Mouse (Mus musculus): ENCODE results near the gene Grin2a. TPM values are rescaled to one million over a fixed set of nuclear protein-coding genes. Genes with fewer than 3 reads are reported as not detected.

The Grin2a gene
- polyA plus RNA-seq, 1 experiment from 2014 or later = 0.35 TPM

DNA sequence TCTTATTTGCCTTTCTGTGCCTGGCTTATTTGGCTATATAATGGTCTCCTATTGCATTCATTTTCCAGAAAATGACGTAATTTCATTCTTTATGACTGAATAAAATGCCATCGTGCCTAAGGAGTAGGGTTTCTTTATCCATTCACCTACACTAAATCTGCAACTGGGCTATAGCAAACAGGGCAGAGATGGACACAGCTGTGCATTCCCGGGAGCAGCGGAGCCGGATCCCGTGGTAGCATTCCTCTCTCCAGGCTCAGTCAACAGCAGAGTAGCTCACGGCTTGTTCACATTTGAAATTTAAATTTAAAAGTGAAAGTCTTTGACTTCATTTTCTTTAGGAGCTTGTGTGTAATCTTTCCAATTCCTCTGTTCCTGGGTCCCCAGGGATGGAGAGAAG is 316.6 kb downstream of the Grin2a start:
- Histone ChIP-seq H3K9ac (ENCODE audit: low read length) (no peak overlapping the region), H3K4me1 (ENCODE audit: control insufficient read depth in 2 of 2, insufficient read depth in 2 of 2, low read length in 2 of 2) (no peaks in the 10 kb centered on the region), H3K36me3 (ENCODE audit: control insufficient read depth, insufficient read depth, low read length) (no peaks in the 10 kb centered on the region), H3K4me2 (ENCODE audit: low read length) (no peak overlapping the region), H3K27me3 (ENCODE audit: control insufficient read depth, insufficient read depth, low read length) (no peaks in the 10 kb centered on the region), H3K9me3 (ENCODE audit: control insufficient read depth, low read length) (no peaks in the 10 kb centered on the region), H3K4me3 (ENCODE audit: control insufficient read depth in 1 of 2, insufficient read depth in 1 of 2, low read depth in 1 of 2, low read length in 2 of 2) (no peak overlapping the region), H3K27ac (replicated peaks in 1 of 2; ENCODE audit: control insufficient read depth in 1 of 2, insufficient read depth in 1 of 2, low read depth in 2 of 2, low read length in 2 of 2) (no peak overlapping the region)
- no peak for ATAC-seq (ENCODE audit: insufficient number of reproducible peaks, insufficient read depth, low FRiP score, low read depth)
- WGBS = 74% methylated on average over 7 of the region's 7 CpGs

DNA sequence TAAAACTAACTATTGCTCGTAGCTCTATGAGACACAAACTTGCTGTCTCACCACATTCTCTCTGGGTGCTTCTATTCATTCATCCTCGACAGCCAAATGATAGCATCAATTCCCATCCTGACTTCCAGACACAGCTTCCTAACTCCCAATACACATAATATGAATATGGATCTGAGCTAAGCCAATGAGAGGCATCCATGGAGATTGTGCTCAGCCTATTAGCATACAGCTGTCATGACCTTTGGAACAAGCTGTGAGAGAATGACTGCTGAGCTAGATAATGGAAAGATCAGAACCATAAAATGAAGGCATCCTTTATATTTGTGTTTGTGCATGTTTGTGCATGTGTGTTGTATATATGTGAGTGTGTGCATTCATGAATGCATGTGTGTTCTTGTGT is 323.0 kb downstream of the Grin2a start:
- Histone ChIP-seq H3K27ac (replicated peaks in 1 of 2; ENCODE audit: control insufficient read depth in 1 of 2, insufficient read depth in 1 of 2, low read depth in 2 of 2, low read length in 2 of 2) (no peak overlapping the region), H3K9me3 (ENCODE audit: control insufficient read depth, low read length) (no peaks in the 10 kb centered on the region), H3K27me3 (ENCODE audit: control insufficient read depth, insufficient read depth, low read length) (no peaks in the 10 kb centered on the region), H3K4me3 (ENCODE audit: control insufficient read depth in 1 of 2, insufficient read depth in 1 of 2, low read depth in 1 of 2, low read length in 2 of 2) (no peak overlapping the region), H3K36me3 (ENCODE audit: control insufficient read depth, insufficient read depth, low read length) (no peaks in the 10 kb centered on the region), H3K9ac (ENCODE audit: low read length) (no peak overlapping the region), H3K4me2 (ENCODE audit: low read length) (no peak overlapping the region), H3K4me1 (ENCODE audit: control insufficient read depth in 2 of 2, insufficient read depth in 2 of 2, low read length in 2 of 2) (peaks cover 5 to 14% of the 10 kb centered on the region in 2 experiments; a peak in 3 of 4 replicates)
- ATAC-seq (ENCODE audit: insufficient number of reproducible peaks, insufficient read depth, low FRiP score, low read depth) = no peak
- 59% methylated on average over 2 of the region's 2 CpGs for WGBS

DNA sequence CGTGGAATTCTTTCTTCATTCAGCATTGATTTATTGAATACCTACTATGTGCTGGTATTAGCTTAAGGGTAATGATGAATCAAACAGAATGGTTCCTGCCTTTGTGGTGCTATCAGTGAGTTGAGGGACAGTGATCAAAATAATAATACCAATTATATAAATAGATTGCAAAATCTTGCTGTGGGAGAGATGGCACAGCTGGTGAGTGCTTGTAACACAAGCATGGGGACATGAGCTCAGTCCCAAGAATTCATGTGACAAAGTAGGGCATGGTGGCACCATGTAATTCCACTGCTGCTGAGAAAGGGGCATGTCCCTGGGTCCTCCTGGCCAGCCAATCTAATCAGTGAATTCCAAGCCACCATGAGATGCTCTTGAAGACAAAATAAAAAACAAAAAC is 324.1 kb downstream of the Grin2a start:
- peak overlapping the region in 1 of 2 experiments; percentile 61; a peak in 2 of 4 replicates for H3K27ac ChIP-seq (replicated peaks in 1 of 2; ENCODE audit: control insufficient read depth in 1 of 2, insufficient read depth in 1 of 2, low read depth in 2 of 2, low read length in 2 of 2)
- H3K36me3 ChIP-seq (ENCODE audit: control insufficient read depth, insufficient read depth, low read length) = no peaks in the 10 kb centered on the region
- H3K9ac ChIP-seq (ENCODE audit: low read length) = no peak overlapping the region
- ATAC-seq (ENCODE audit: insufficient number of reproducible peaks, insufficient read depth, low FRiP score, low read depth) = no peak
- no peak overlapping the region for H3K4me2 ChIP-seq (ENCODE audit: low read length)
- H3K27me3 ChIP-seq (ENCODE audit: control insufficient read depth, insufficient read depth, low read length) = no peaks in the 10 kb centered on the region
- H3K4me1 ChIP-seq (ENCODE audit: control insufficient read depth in 2 of 2, insufficient read depth in 2 of 2, low read length in 2 of 2) = peaks cover 5 to 14% of the 10 kb centered on the region in 2 experiments; a peak in 3 of 4 replicates
- no peak overlapping the region for H3K4me3 ChIP-seq (ENCODE audit: control insufficient read depth in 1 of 2, insufficient read depth in 1 of 2, low read depth in 1 of 2, low read length in 2 of 2)
- WGBS = 43% methylated on average over 1 of the region's 1 CpGs
- H3K9me3 ChIP-seq (ENCODE audit: control insufficient read depth, low read length) = no peaks in the 10 kb centered on the region

DNA sequence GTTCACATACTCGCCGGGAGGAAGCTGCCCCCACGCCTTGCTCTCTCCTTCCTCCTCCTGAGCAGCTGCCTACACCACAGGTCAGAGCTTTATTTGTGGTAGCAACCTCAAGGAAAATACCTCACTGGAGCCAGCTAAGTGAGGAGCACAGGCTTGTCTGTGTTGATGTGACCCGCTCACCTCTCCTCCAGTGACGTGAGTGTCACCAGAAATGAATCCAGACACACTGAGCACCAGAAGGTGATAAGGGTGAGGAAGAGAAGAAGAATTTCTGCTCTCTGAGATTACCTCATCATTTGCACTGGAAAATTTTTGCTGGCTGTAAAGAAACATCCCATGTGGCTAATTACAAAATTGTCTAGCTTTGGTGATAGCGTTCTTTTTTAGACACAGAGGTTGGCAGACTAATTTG is 324.6 kb downstream of the Grin2a start:
- peaks cover 5 to 14% of the 10 kb centered on the region in 2 experiments; a peak in 3 of 4 replicates for H3K4me1 ChIP-seq (ENCODE audit: control insufficient read depth in 2 of 2, insufficient read depth in 2 of 2, low read length in 2 of 2)
- no peaks in the 10 kb centered on the region for H3K9me3 ChIP-seq (ENCODE audit: control insufficient read depth, low read length)
- H3K36me3 ChIP-seq (ENCODE audit: control insufficient read depth, insufficient read depth, low read length) = no peaks in the 10 kb centered on the region
- no peak overlapping the region for H3K4me2 ChIP-seq (ENCODE audit: low read length)
- peak overlapping the region in 1 of 2 experiments; percentile 61; a peak in 2 of 4 replicates for H3K27ac ChIP-seq (replicated peaks in 1 of 2; ENCODE audit: control insufficient read depth in 1 of 2, insufficient read depth in 1 of 2, low read depth in 2 of 2, low read length in 2 of 2)
- H3K9ac ChIP-seq (ENCODE audit: low read length) = no peak overlapping the region
- 21% methylated on average over 6 of the region's 6 CpGs for WGBS
- H3K4me3 ChIP-seq (ENCODE audit: control insufficient read depth in 1 of 2, insufficient read depth in 1 of 2, low read depth in 1 of 2, low read length in 2 of 2) = no peak overlapping the region
- no peaks in the 10 kb centered on the region for H3K27me3 ChIP-seq (ENCODE audit: control insufficient read depth, insufficient read depth, low read length)
- ATAC-seq (ENCODE audit: insufficient number of reproducible peaks, insufficient read depth, low FRiP score, low read depth) = peak; percentile 50; the same call in 1 of the 2 replicates

DNA sequence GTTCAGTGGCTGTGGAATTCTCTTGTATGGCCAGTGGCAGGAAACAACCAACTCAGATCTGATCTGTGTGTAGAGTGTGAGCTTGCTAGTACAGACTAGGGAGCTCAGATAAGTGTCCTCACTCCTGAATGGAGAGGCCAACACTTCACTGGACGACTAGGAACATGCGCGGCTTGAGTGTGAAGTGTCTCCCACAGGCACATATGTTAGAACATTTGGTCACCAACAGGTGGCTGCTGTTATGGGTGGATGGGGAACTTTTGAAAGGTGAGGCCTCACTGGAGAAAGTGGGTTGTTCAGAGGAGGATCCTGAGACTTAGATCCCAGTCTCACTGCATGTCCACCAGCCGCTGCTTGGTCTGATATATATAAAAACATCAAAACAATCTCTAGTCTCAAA is 329.5 kb downstream of the Grin2a start:
- WGBS = 79% methylated on average over 4 of the region's 4 CpGs
- no peak overlapping the region for H3K4me2 ChIP-seq (ENCODE audit: low read length)
- no peak overlapping the region for H3K4me3 ChIP-seq (ENCODE audit: control insufficient read depth in 1 of 2, insufficient read depth in 1 of 2, low read depth in 1 of 2, low read length in 2 of 2)
- no peaks in the 10 kb centered on the region for H3K36me3 ChIP-seq (ENCODE audit: control insufficient read depth, insufficient read depth, low read length)
- ATAC-seq (ENCODE audit: insufficient number of reproducible peaks, insufficient read depth, low FRiP score, low read depth) = no peak
- H3K27ac ChIP-seq (replicated peaks in 1 of 2; ENCODE audit: control insufficient read depth in 1 of 2, insufficient read depth in 1 of 2, low read depth in 2 of 2, low read length in 2 of 2) = no peak overlapping the region
- H3K4me1 ChIP-seq (ENCODE audit: control insufficient read depth in 2 of 2, insufficient read depth in 2 of 2, low read length in 2 of 2) = peaks cover 2 to 9% of the 10 kb centered on the region in 2 experiments; a peak in 2 of 4 replicates
- H3K9me3 ChIP-seq (ENCODE audit: control insufficient read depth, low read length) = no peaks in the 10 kb centered on the region
- no peaks in the 10 kb centered on the region for H3K27me3 ChIP-seq (ENCODE audit: control insufficient read depth, insufficient read depth, low read length)
- H3K9ac ChIP-seq (ENCODE audit: low read length) = no peak overlapping the region

DNA sequence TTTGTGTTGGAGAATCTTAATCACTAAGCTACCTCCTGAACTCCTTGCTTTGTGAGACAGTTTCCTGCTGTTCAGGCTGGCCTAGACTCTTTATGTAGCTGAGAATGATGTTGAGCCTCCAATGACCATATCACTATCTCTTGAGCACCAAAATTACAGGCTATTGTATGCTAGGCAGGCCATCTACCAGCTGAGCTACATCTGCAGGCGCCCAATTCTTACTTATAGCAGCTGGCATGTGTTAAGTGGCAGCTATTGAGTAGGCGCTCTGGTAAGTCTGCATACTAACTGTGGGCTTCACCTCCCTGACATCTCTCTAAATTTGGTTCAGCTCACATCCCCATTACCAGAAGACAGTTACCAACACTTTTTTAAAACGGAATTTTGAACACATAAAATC is 331.3 kb downstream of the Grin2a start:
- Histone ChIP-seq H3K4me3 (ENCODE audit: control insufficient read depth in 1 of 2, insufficient read depth in 1 of 2, low read depth in 1 of 2, low read length in 2 of 2) (no peak overlapping the region), H3K27me3 (ENCODE audit: control insufficient read depth, insufficient read depth, low read length) (no peaks in the 10 kb centered on the region), H3K4me2 (ENCODE audit: low read length) (no peak overlapping the region), H3K4me1 (ENCODE audit: control insufficient read depth in 2 of 2, insufficient read depth in 2 of 2, low read length in 2 of 2) (no peaks in the 10 kb centered on the region), H3K27ac (replicated peaks in 1 of 2; ENCODE audit: control insufficient read depth in 1 of 2, insufficient read depth in 1 of 2, low read depth in 2 of 2, low read length in 2 of 2) (no peak overlapping the region), H3K36me3 (ENCODE audit: control insufficient read depth, insufficient read depth, low read length) (no peaks in the 10 kb centered on the region), H3K9ac (ENCODE audit: low read length) (no peak overlapping the region), H3K9me3 (ENCODE audit: control insufficient read depth, low read length) (no peaks in the 10 kb centered on the region)
- WGBS = 60% methylated on average over 3 of the region's 3 CpGs
- ATAC-seq (ENCODE audit: insufficient number of reproducible peaks, insufficient read depth, low FRiP score, low read depth) = no peak

DNA sequence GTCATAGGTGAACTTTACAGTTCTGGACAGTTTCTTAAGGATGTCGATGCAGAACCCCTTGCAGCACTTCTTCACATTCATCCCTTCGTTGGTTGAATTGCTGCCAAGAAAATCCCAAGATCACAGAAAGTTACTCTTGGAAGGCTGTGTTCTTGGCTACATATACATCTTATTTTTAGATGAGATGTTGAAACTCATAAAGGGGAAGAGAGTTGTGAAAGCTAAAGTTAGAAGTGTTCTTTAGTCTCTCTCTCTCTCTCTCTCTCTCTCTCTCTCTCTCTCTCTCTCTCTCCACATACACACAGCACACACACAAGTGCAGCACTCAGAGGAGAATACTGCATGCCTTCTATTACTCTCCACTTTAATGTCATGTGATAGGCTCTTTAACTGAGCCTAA is 331.9 kb downstream of the Grin2a start:
- Histone ChIP-seq H3K4me1 (ENCODE audit: control insufficient read depth in 2 of 2, insufficient read depth in 2 of 2, low read length in 2 of 2) (no peaks in the 10 kb centered on the region), H3K9me3 (ENCODE audit: control insufficient read depth, low read length) (no peaks in the 10 kb centered on the region), H3K27ac (replicated peaks in 1 of 2; ENCODE audit: control insufficient read depth in 1 of 2, insufficient read depth in 1 of 2, low read depth in 2 of 2, low read length in 2 of 2) (no peak overlapping the region), H3K27me3 (ENCODE audit: control insufficient read depth, insufficient read depth, low read length) (no peaks in the 10 kb centered on the region), H3K4me2 (ENCODE audit: low read length) (no peak overlapping the region), H3K4me3 (ENCODE audit: control insufficient read depth in 1 of 2, insufficient read depth in 1 of 2, low read depth in 1 of 2, low read length in 2 of 2) (no peak overlapping the region), H3K9ac (ENCODE audit: low read length) (no peak overlapping the region), H3K36me3 (ENCODE audit: control insufficient read depth, insufficient read depth, low read length) (no peaks in the 10 kb centered on the region)
- ATAC-seq (ENCODE audit: insufficient number of reproducible peaks, insufficient read depth, low FRiP score, low read depth) = no peak
- WGBS = 59% methylated on average over 2 of the region's 2 CpGs

All from heart, embryonic 14.5 days (tissue).